Mouse (Mus musculus) spleen, adult 2 months (tissue): Measurements from ENCODE around the gene Usp36. TPM values are rescaled to one million over a fixed set of nuclear protein-coding genes. Genes with fewer than 3 reads are reported as not detected.

Experiments
- DNase-seq, 2 experiments: peaks; one replicate each; pipeline versions ENCODE4 v3.0.0 to v3.0.0-alpha.2; 2012 to 2021; ENCODE audit warnings: low spot score in 2 of 2, low read depth in 1 of 2
- H3K27ac ChIP-seq: fragments of 200-500 bp; 2 replicates; pipeline ENCODE4 v1.5.1; 2012; ENCODE audit warnings: low read length, inconsistent platforms; ENCODE audit not compliant: insufficient read depth
- H3K27me3 ChIP-seq: fragments of 200-500 bp; 2 replicates; pipeline ENCODE4 v1.6.1; 2012; ENCODE audit warnings: mild to moderate bottlenecking, moderate library complexity, low read length, inconsistent platforms; ENCODE audit not compliant: control insufficient read depth, insufficient read depth
- H3K36me3 ChIP-seq: fragments of 200-500 bp; 2 replicates; pipeline ENCODE4 v1.6.1; 2012; ENCODE audit warnings: mild to moderate bottlenecking, low read length, inconsistent platforms; ENCODE audit not compliant: control insufficient read depth, insufficient read depth
- H3K4me1 ChIP-seq: fragments of 200-500 bp; 2 replicates; pipeline ENCODE4 v1.6.1; 2011; ENCODE audit warnings: inconsistent platforms; ENCODE audit not compliant: control insufficient read depth, insufficient read depth, insufficient read length
- H3K4me3 ChIP-seq: fragments of 200-500 bp; 2 replicates; pipeline ENCODE4 v1.5.1; 2011; ENCODE audit warnings: mild to moderate bottlenecking, inconsistent platforms; ENCODE audit not compliant: insufficient read depth, insufficient read length; ENCODE audit errors: extremely low read depth
- CTCF ChIP-seq: fragments of 200-500 bp; IDR thresholded peaks from 2 replicates; pipeline ENCODE4 v1.5.1; 2011; ENCODE audit warnings: mild to moderate bottlenecking, inconsistent platforms; ENCODE audit not compliant: insufficient read depth, insufficient read length, insufficient replicate concordance; ENCODE audit errors: extremely low read depth
- POLR2A ChIP-seq: fragments of 200-500 bp; IDR thresholded peaks from 2 replicates; pipeline ENCODE4 v1.6.1; 2011; ENCODE audit warnings: low read depth, low read length, inconsistent platforms
- WGBS: fragments of 180-500 bp; shearing (Covaris S2); methylation state at CpG from one replicate; pipeline ENCODE4 v1.1.7; 2018; 5-methylcytosine and 5-hydroxymethylcytosine counted together
- polyA plus RNA-seq: library from polyadenylated mRNA; depleted of rRNA; stranded (reverse); fragments of >200 nt; gene quantifications from 2 replicates; pipeline ENCODE4 v1.2.3, GENCODE M21; 2012

Gene Usp36
- polyA plus RNA-seq, 1 experiment: 25.3 TPM

- Histone ChIP-seq H3K27ac (no peak overlapping the region), H3K4me3 (no peak overlapping the region), H3K27me3 (no peaks in the 10 kb centered on the region), H3K36me3 (no peaks in the 10 kb centered on the region), H3K4me1 (no peaks in the 10 kb centered on the region)
- 81% methylated on average over 2 of the region's 2 CpGs for WGBS
- TF ChIP-seq POLR2A: no peak
- no peak for TF ChIP-seq CTCF
- DNase-seq: no peak
Observed at GRCm38 (mm10) chr11:118298810-118299209, 8.8 kb upstream of the Usp36 start.

- H3K4me3 ChIP-seq: no peak overlapping the region
- no peak overlapping the region for H3K27ac ChIP-seq
- H3K27me3 ChIP-seq: no peaks in the 10 kb centered on the region
- H3K4me1 ChIP-seq: no peaks in the 10 kb centered on the region
- no peak for DNase-seq
- WGBS: 94% methylated on average over 3 of the region's 3 CpGs
- no peaks in the 10 kb centered on the region for H3K36me3 ChIP-seq
- no peak for TF ChIP-seq POLR2A
- 0 out of 2 replicates have a peak, but pooled peaks have one; percentile 10 for TF ChIP-seq CTCF
Observed at GRCm38 (mm10) chr11:118297967-118298366, 7.9 kb upstream of the Usp36 start.

DNA sequence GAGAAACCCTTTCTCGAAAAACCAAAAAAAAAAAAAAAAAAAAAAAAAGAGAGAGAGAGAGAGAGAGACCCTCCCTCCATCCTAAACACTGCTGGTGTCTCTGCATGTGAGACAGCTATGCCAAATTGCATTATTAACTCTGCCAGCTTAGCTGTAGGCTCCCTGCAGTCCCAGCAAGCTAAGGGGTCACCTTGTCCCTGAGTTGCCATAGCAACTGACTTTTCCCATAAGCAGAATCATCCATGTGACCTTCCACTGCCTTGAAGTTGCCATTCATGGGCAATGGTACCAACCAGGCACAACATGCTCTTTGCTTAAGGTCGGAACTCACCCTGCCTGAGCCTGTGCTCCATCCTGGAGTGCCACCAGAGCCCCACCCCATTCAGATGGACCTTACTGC lies 5.0 kb upstream of the Usp36 start:
- Histone ChIP-seq H3K36me3 (no peaks in the 10 kb centered on the region), H3K27me3 (no peaks in the 10 kb centered on the region), H3K4me1 (peaks cover 3% of the 10 kb centered on the region; the same call in 1 of the 2 replicates), H3K4me3 (no peak overlapping the region), H3K27ac (no peak overlapping the region)
- TF ChIP-seq CTCF (no peak), POLR2A (no peak)
- 83% methylated on average over 2 of the region's 2 CpGs for WGBS
- no peak for DNase-seq

DNA sequence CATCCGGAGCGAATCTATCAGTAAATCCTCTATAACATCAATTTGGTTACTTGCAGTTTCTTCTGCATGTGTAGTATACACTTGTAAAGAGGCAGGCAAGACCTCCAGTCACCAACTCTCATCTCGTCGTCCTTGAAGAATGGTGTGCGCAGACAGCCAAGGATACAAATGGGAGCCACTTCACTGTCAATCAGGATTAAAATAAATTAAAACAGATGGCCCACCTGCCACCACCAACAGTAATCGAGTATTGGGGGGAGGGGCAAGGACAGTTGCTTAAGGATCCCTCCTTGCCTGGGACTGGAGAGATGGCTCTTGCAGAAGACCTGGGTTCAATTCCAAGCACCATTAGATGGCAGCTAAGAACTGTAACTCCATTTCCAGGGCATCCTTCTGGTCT lies 2.6 kb upstream of the Usp36 start:
- Histone ChIP-seq H3K27ac (no peak overlapping the region), H3K4me1 (peaks cover 13% of the 10 kb centered on the region; the same call in 1 of the 2 replicates), H3K36me3 (no peaks in the 10 kb centered on the region), H3K4me3 (no peak overlapping the region), H3K27me3 (no peaks in the 10 kb centered on the region)
- 83% methylated on average over 6 of the region's 6 CpGs for WGBS
- DNase-seq: no peak
- TF ChIP-seq CTCF: no peak
- TF ChIP-seq POLR2A: no peak

- no peak for DNase-seq
- Histone ChIP-seq H3K27ac (peak overlapping the region; percentile 73), H3K4me3 (peak overlapping the region; percentile 74), H3K4me1 (peaks cover 13% of the 10 kb centered on the region; the same call in 1 of the 2 replicates), H3K36me3 (peaks cover 12% of the 10 kb centered on the region), H3K27me3 (no peaks in the 10 kb centered on the region)
- under 1% methylated on average over 22 of the region's 22 CpGs for WGBS
- TF ChIP-seq POLR2A: no peak
- TF ChIP-seq CTCF: no peak
Observed at GRCm38 (mm10) chr11:118289562-118289961, 482 bp downstream of the Usp36 start.

DNA sequence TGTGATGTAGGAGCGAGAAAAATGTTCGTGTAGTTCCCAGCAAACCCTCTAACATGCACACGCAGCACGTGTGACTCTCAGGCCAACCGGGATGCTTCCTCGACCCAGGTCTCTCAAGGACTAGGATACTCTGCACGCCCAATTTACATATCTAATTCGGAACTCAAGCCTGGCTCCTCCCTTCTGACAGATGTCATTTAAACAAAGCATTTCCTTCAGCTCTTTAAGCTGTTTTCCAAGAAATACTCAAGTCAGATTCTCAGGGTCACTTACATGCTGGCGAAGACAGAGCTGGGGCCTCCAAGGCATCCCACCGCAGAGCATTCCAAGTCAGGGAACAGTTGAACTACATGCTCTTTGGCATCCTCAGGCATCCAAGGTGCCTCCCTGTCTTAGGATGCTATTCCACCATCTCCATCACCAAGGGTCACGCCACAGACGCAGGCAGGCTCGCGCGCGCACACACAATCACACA lies 970 bp downstream of the Usp36 start:
- no peaks in the 10 kb centered on the region for H3K27me3 ChIP-seq
- H3K4me1 ChIP-seq: peaks cover 13% of the 10 kb centered on the region; the same call in 1 of the 2 replicates
- 4% methylated on average over 16 of the region's 16 CpGs for WGBS
- H3K4me3 ChIP-seq: peak overlapping the region; percentile 74
- H3K27ac ChIP-seq: no peak overlapping the region
- peaks cover 14% of the 10 kb centered on the region for H3K36me3 ChIP-seq
- no peak for DNase-seq
- no peak for TF ChIP-seq POLR2A
- no peak for TF ChIP-seq CTCF

DNA sequence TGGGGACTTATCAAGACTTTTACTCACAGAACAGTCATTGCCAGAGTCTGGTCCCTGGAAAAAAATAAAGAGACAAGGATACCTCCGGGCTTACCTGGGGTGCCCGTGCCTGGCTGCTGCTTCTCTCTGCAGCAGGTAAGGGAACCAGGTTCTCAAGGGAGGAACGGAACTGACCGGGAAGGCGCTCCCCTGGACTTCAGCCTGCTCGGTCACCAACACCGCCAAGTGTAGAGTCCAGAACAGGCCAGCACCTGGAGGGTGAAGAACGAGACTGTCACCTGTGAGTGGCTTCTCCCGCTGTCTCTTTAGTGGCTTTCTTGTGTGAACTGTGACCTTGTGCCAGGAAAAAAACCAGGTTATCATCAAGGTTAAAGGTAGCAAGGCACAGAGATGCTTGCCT lies 2.5 kb downstream of the Usp36 start:
- Histone ChIP-seq H3K4me1 (peaks cover 13% of the 10 kb centered on the region; the same call in 1 of the 2 replicates), H3K27me3 (no peaks in the 10 kb centered on the region), H3K36me3 (peaks cover 26% of the 10 kb centered on the region), H3K4me3 (no peak overlapping the region), H3K27ac (no peak overlapping the region)
- 92% methylated on average over 9 of the region's 9 CpGs for WGBS
- TF ChIP-seq POLR2A (no peak), CTCF (no peak)
- no peak for DNase-seq
